Mouse (Mus musculus) limb, embryonic 15.5 days (tissue): ENCODE measurements around the gene Bcl3. TPM values are rescaled to one million over a fixed set of nuclear protein-coding genes. Genes with fewer than 3 reads are reported as not detected.

Source experiments
- ATAC-seq: fragments of 200-750 bp; cut with Nextera tagmentation; 2 replicates; pipeline ENCODE4 v1.8.0; 2017; ENCODE audit warnings: low read depth, moderate TSS enrichment; ENCODE audit not compliant: insufficient number of reproducible peaks, low FRiP score, low TSS enrichment
- H3K27ac ChIP-seq: fragments of 300-500 bp; sonication (generic); 2 replicates; pipeline ENCODE4 v1.5.1; 2015; ENCODE audit warnings: moderate library complexity, mild to moderate bottlenecking, inconsistent platforms
- H3K27me3 ChIP-seq: fragments of 300-500 bp; sonication (generic); 2 replicates; pipeline ENCODE4 v1.6.1; 2015; ENCODE audit warnings: inconsistent platforms
- H3K36me3 ChIP-seq: fragments of 300-500 bp; sonication (generic); 2 replicates; pipeline ENCODE4 v1.6.1; 2015; ENCODE audit warnings: inconsistent platforms
- H3K4me1 ChIP-seq: fragments of 300-500 bp; sonication (generic); 2 replicates; pipeline ENCODE4 v1.6.1; 2015; ENCODE audit warnings: inconsistent platforms
- H3K4me2 ChIP-seq: fragments of 300-500 bp; sonication (generic); 2 replicates; pipeline ENCODE4 v1.6.1; 2015; ENCODE audit warnings: mild to moderate bottlenecking, inconsistent platforms
- H3K4me3 ChIP-seq: fragments of 300-500 bp; sonication (generic); 2 replicates; pipeline ENCODE4 v1.5.1; 2015; ENCODE audit warnings: mild to moderate bottlenecking, inconsistent platforms
- H3K9ac ChIP-seq: fragments of 300-500 bp; sonication (generic); 2 replicates; pipeline ENCODE4 v1.6.1; 2015; ENCODE audit warnings: inconsistent platforms
- H3K9me3 ChIP-seq: fragments of 300-500 bp; sonication (generic); 2 replicates; pipeline ENCODE4 v1.6.1; 2016; ENCODE audit warnings: inconsistent platforms
- WGBS: fragments of 180-500 bp; shearing (Covaris S2); methylation state at CpG from one replicate; pipeline ENCODE4 v1.1.7; 2015; 5-methylcytosine and 5-hydroxymethylcytosine counted together
- polyA plus RNA-seq: library from polyadenylated mRNA; unstranded; fragments of >200 nt; fragmentation: Nextera tagmentation; extraction: Ambion mirVana; gene quantifications from 2 replicates; pipeline ENCODE4 v1.2.1, GENCODE M21; 2015

Gene Bcl3
- polyA plus RNA-seq, 1 experiment from 2014 or later, result 3.9 TPM

- no peaks in the 10 kb centered on the region for H3K9me3 ChIP-seq
- H3K9ac ChIP-seq, result peak overlapping the region; percentile 23; the same call in 1 of the 2 replicates
- peak overlapping the region; percentile 69 for H3K4me2 ChIP-seq
- ATAC-seq, result peak; percentile 55
- H3K4me3 ChIP-seq, result peak overlapping the region; percentile 42
- H3K36me3 ChIP-seq, result no peaks in the 10 kb centered on the region
- H3K27me3 ChIP-seq, result peaks cover 26% of the 10 kb centered on the region
- H3K27ac ChIP-seq, result peak overlapping the region; percentile 74
- under 1% methylated on average over 23 of the region's 28 CpGs for WGBS
- peaks cover 33% of the 10 kb centered on the region for H3K4me1 ChIP-seq
Observed at GRCm38 (mm10) chr7:19816224-19816771, 6.3 kb downstream of the Bcl3 start.

- ATAC-seq, result no peak
- peak overlapping the region; percentile 69 for H3K4me2 ChIP-seq
- no peaks in the 10 kb centered on the region for H3K36me3 ChIP-seq
- H3K4me3 ChIP-seq, result peak overlapping the region; percentile 42
- WGBS, result 31% methylated on average over 17 of the region's 17 CpGs
- peak overlapping the region; percentile 23; the same call in 1 of the 2 replicates for H3K9ac ChIP-seq
- no peaks in the 10 kb centered on the region for H3K9me3 ChIP-seq
- H3K4me1 ChIP-seq, result peaks cover 40% of the 10 kb centered on the region
- H3K27ac ChIP-seq, result peak overlapping the region; percentile 74
- H3K27me3 ChIP-seq, result peaks cover 30% of the 10 kb centered on the region
Observed at GRCm38 (mm10) chr7:19815296-19816223, 7.0 kb downstream of the Bcl3 start.

DNA sequence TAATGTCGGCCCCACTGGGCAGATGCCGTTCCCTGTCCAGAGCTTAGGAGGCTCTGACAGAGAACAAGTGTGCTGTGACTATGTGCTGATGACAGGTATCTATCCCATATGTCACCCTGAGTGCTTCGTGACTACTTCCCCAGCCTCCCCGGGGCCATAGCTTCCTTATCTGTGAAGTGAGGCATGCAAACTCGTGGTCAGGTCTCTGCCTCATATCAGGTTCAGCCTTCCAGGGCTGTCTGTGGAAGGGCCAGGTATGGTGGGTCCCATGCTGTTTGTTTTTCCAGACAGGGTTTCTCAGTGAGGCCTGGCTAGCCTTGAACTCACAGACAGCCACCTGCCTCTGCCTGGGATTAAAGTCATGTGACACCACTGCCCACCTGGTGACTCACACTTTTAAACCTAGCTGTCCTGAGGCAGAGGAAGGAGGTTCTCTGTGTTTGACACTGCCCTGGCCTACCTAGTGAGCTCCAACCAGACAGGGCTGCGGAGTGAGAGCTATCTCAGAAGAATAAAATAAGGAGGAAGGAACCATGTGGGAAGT lies 8.9 kb downstream of the Bcl3 start:
- ATAC-seq, result no peak
- no peaks in the 10 kb centered on the region for H3K9me3 ChIP-seq
- H3K4me1 ChIP-seq, result peaks cover 48% of the 10 kb centered on the region
- no peak overlapping the region for H3K27ac ChIP-seq
- no peak overlapping the region for H3K4me2 ChIP-seq
- no peak overlapping the region for H3K9ac ChIP-seq
- H3K36me3 ChIP-seq, result no peaks in the 10 kb centered on the region
- H3K4me3 ChIP-seq, result no peak overlapping the region
- peaks cover 49% of the 10 kb centered on the region for H3K27me3 ChIP-seq
- WGBS, result 81% methylated on average over 6 of the region's 6 CpGs

- H3K4me3 ChIP-seq, result no peak overlapping the region
- H3K27ac ChIP-seq, result no peak overlapping the region
- H3K36me3 ChIP-seq, result no peaks in the 10 kb centered on the region
- WGBS, result 77% methylated on average over 4 of the region's 4 CpGs
- no peak overlapping the region for H3K9ac ChIP-seq
- no peaks in the 10 kb centered on the region for H3K9me3 ChIP-seq
- H3K4me1 ChIP-seq, result peaks cover 44% of the 10 kb centered on the region
- ATAC-seq, result no peak
- peaks cover 54% of the 10 kb centered on the region for H3K27me3 ChIP-seq
- H3K4me2 ChIP-seq, result no peak overlapping the region
Observed at GRCm38 (mm10) chr7:19813161-19813560, 9.4 kb downstream of the Bcl3 start.

DNA sequence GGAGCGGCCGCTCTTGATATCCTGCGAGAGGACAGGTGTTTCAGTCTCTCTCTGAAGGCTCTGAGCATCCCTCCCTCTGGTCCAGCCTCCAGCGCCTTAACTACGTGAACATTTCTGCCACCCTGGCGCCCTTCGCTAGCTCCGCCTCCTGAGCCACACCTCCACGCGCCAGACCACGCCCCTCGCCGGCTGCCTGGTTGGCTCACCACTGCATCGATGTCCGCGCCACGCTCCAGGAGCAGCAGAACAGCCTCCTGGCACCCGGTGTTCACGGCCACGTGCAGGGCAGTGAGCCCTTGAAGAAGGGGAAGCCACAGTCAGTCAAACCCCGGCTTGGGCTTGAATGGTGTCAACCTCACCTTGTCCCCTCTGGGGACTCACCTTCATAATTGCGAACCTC lies 11.5 kb downstream of the Bcl3 start:
- Histone ChIP-seq H3K4me3 (peak overlapping the region; percentile 12; the same call in 1 of the 2 replicates), H3K4me1 (peaks cover 24% of the 10 kb centered on the region), H3K9ac (no peak overlapping the region)

DNA sequence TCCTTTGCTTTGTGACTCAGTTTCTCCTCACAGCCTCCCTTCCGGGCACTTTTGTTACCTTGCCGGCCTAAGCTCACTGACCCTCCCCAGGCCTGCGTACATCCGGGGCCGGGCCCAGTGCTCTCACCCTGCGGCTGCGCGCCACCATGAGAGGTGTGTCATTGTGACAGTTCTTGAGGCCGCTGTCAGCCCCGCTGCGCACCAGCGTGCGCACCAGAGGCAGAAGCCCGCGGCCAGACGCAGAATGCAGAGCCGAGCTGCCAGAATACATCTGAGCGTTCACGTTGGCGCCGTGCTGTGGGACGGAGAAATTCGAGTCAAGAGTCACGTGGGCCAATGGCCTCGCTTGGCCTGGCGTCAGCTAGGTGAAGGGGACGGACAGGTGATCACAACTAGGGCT lies 13.2 kb downstream of the Bcl3 start:
- no peaks in the 10 kb centered on the region for H3K9me3 ChIP-seq
- H3K9ac ChIP-seq, result no peak overlapping the region
- 5% methylated on average over 27 of the region's 27 CpGs for WGBS
- H3K36me3 ChIP-seq, result no peaks in the 10 kb centered on the region
- no peak overlapping the region for H3K27ac ChIP-seq
- ATAC-seq, result no peak
- H3K4me2 ChIP-seq, result peak overlapping the region; percentile 32
- H3K4me1 ChIP-seq, result peaks cover 17% of the 10 kb centered on the region
- H3K27me3 ChIP-seq, result peaks cover 55% of the 10 kb centered on the region
- H3K4me3 ChIP-seq, result peak overlapping the region; percentile 13; the same call in 1 of the 2 replicates

More for the DNA sequence above, 11.5 kb downstream of the Bcl3 start:
- Histone ChIP-seq H3K27me3 (peaks cover 55% of the 10 kb centered on the region), H3K27ac (no peak overlapping the region), H3K36me3 (no peaks in the 10 kb centered on the region), H3K4me2 (peak overlapping the region; percentile 25), H3K9me3 (no peaks in the 10 kb centered on the region)
- no peak for ATAC-seq
- 5% methylated on average over 22 of the region's 22 CpGs for WGBS

- no peak for ATAC-seq
- Histone ChIP-seq H3K4me3 (no peak overlapping the region), H3K9ac (no peak overlapping the region), H3K36me3 (no peaks in the 10 kb centered on the region), H3K4me1 (peaks cover 17% of the 10 kb centered on the region), H3K9me3 (no peaks in the 10 kb centered on the region), H3K27ac (no peak overlapping the region), H3K27me3 (peaks cover 34% of the 10 kb centered on the region), H3K4me2 (no peak overlapping the region)
- 80% methylated on average over 8 of the region's 8 CpGs for WGBS
Observed at GRCm38 (mm10) chr7:19806356-19806969, 16.1 kb downstream of the Bcl3 start.

DNA sequence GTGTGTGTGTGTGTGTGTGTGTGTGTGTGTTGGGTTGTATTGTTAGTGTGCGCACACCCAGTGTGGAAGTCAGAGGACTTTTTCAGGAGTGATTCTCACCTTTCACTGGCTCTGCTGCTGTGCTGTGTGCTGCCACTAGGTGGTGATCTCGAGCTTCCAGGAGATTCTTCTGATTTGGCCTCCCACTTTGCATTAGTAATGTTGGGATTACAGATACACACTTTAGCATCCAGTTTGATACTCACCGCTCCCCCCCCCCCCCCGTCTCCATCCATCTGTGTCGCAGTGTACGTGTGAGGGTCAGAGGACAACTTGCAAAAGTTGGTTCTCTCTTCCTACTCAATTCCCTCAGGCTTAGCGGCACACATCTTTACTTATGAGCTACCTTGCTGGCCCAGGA lies 19.6 kb downstream of the Bcl3 start:
- no peak for ATAC-seq
- 20% methylated on average over 7 of the region's 7 CpGs for WGBS
- 0 out of 2 replicates have a peak, but pooled peaks cover under 1% of the 10 kb centered on the region for H3K27me3 ChIP-seq
- no peak overlapping the region for H3K27ac ChIP-seq
- H3K4me2 ChIP-seq, result no peak overlapping the region
- H3K4me1 ChIP-seq, result no peaks in the 10 kb centered on the region
- no peaks in the 10 kb centered on the region for H3K9me3 ChIP-seq
- no peak overlapping the region for H3K9ac ChIP-seq
- no peaks in the 10 kb centered on the region for H3K36me3 ChIP-seq
- H3K4me3 ChIP-seq, result no peak overlapping the region

- Histone ChIP-seq H3K9me3 (no peaks in the 10 kb centered on the region), H3K4me3 (no peak overlapping the region), H3K9ac (no peak overlapping the region), H3K27ac (no peak overlapping the region), H3K36me3 (no peaks in the 10 kb centered on the region), H3K4me2 (no peak overlapping the region), H3K4me1 (peaks cover 9% of the 10 kb centered on the region), H3K27me3 (peaks cover 22% of the 10 kb centered on the region)
- WGBS, result 21% methylated on average over 2 of the region's 2 CpGs
- no peak for ATAC-seq
Observed at GRCm38 (mm10) chr7:19800764-19801163, 21.8 kb downstream of the Bcl3 start.

- peak within 1 kb of the TSS; percentile 35 for H3K4me3 ChIP-seq
- peaks cover 9% of the 10 kb centered on the region for H3K4me1 ChIP-seq
- peak within 1 kb of the TSS; percentile 45 for H3K4me2 ChIP-seq
- no peaks in the 10 kb centered on the region for H3K9me3 ChIP-seq
- WGBS, result 2% methylated on average over 32 of the region's 32 CpGs
- peaks cover 28% of the 10 kb centered on the region for H3K27me3 ChIP-seq
- no peaks in the 10 kb centered on the region for H3K36me3 ChIP-seq
- peak within 1 kb of the TSS; percentile 28; the same call in 1 of the 2 replicates for H3K9ac ChIP-seq
- 0 out of 2 replicates have a peak, but pooled peaks have one; percentile 30 for ATAC-seq
- peak within 1 kb of the TSS; percentile 76 for H3K27ac ChIP-seq
Observed at GRCm38 (mm10) chr7:19796697-19797588, 25.6 kb downstream of the Bcl3 start, which contains the start of gene Cblc. Gene Cblc (minus strand): TSS chr7:19796809.

DNA sequence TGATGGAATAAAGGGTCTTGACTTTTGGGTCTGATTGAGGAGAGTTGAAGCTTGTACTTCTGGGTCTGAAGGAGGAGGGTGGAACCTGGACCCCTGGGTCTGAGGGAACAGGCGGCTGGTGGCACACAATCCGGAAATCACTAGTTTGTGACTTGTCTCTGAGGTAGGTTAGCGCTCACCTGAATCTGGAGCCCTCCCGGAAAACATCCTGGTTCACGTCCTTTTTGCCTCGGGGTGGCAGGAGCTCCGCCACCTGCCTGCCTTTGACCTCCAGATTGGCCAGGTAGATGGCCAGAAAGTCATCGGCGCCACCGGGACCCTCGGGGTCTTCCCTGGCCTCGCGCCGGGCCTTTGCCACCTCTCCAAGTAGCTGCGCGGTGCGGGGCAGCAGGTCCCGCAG lies 26.3 kb downstream of the Bcl3 start:
- Histone ChIP-seq H3K9me3 (no peaks in the 10 kb centered on the region), H3K27ac (peak overlapping the region; percentile 76), H3K4me3 (peak overlapping the region; percentile 35), H3K4me1 (peaks cover 9% of the 10 kb centered on the region), H3K4me2 (peak overlapping the region; percentile 45), H3K9ac (peak overlapping the region; percentile 28; the same call in 1 of the 2 replicates), H3K36me3 (no peaks in the 10 kb centered on the region), H3K27me3 (peaks cover 28% of the 10 kb centered on the region)
- ATAC-seq, result no peak
- 13% methylated on average over 18 of the region's 18 CpGs for WGBS
